Mouse (Mus musculus): ENCODE measurements around the gene Gm12789. TPM values are rescaled to one million over a fixed set of nuclear protein-coding genes. Genes with fewer than 3 reads are reported as not detected.
"Not testable (repeated sequence)": the region's sequence is repeated elsewhere in the genome, so short reads cannot be mapped to it uniquely, and the experiment has no call there.

Gene Gm12789
- polyA plus RNA-seq (2015; fragmentation: Nextera tagmentation; extraction: Ambion mirVana), result not detected in 2 replicates

GRCm38 (mm10) chr4:101986326-101986725 is at the start of gene Gm12789:
Gene Gm12789, plus strand, starts transcription at chr4:101986626.
- WGBS, result 80% methylated on average over 2 of the region's 2 CpGs
- H3K27ac ChIP-seq; H3K4me3 ChIP-seq; H3K9ac ChIP-seq; H3K36me3 ChIP-seq; ATAC-seq (ENCODE audit: insufficient number of reproducible peaks, insufficient read depth, low FRiP score, low TSS enrichment, low read depth); H3K4me2 ChIP-seq; H3K4me1 ChIP-seq; H3K9me3 ChIP-seq; H3K27me3 ChIP-seq: not testable (repeated sequence)

DNA sequence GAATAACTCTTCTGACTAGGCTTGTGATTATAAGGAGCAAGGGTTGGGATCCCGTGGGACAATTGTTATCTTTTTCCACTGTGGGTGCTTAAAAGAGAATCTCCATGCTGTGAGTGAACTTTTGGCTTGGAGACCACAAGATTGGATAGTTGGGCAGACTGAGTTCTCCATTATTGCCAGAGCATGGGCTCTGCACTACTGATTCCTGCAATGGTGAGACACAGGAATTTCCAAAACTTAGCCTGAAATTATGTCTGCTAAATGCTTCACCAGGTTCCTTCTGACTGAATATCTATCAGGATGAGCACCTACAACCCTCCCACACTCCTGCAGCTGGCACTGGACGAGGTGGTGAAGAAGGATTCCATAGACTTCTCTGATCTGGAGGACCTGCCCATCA is 46.3 kb upstream of the Gm12789 start, which contains the start of gene Gm12794:
Gene Gm12794 (plus strand): TSS at position 301 of the 400 bp plus-strand sequence.
- H3K4me2 ChIP-seq; ATAC-seq (ENCODE audit: insufficient number of reproducible peaks, insufficient read depth, low FRiP score, low TSS enrichment, low read depth); H3K4me1 ChIP-seq; H3K27me3 ChIP-seq; H3K9ac ChIP-seq; H3K27ac ChIP-seq; H3K9me3 ChIP-seq; H3K4me3 ChIP-seq; H3K36me3 ChIP-seq: not testable (repeated sequence)
- 70% methylated on average over 2 of the region's 2 CpGs for WGBS

DNA sequence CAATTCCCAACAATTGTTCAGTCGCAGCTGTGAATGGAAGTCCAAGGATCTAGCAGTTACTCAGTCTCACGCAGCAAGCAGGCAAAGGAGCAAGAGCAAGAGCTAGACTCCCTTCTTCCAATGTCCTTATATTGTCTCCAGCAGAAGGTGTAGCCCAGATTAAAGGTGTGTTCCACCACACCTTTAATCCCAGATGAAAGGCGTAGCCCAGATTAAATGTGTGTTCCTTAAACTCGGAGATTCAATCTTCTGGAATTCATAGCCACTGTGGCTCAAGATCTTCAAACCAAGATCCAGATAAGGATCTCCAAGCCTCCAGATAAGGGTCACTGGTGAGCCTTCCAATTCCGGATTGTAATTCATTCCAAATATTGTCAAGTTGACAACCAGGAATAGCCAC is 5.5 kb upstream of the Gm12789 start, which contains the start of gene Gm12790:
Gene Gm12790 (minus strand): TSS at position 101 of the 400 bp plus-strand sequence.
- not testable (repeated sequence) for ATAC-seq (ENCODE audit: insufficient number of reproducible peaks, insufficient read depth, low FRiP score, low TSS enrichment, low read depth); H3K9me3 ChIP-seq; H3K4me2 ChIP-seq; H3K9ac ChIP-seq; H3K27me3 ChIP-seq; H3K4me1 ChIP-seq; H3K36me3 ChIP-seq; H3K4me3 ChIP-seq; H3K27ac ChIP-seq
- WGBS, result 88% methylated on average over 1 of the region's 5 CpGs

DNA sequence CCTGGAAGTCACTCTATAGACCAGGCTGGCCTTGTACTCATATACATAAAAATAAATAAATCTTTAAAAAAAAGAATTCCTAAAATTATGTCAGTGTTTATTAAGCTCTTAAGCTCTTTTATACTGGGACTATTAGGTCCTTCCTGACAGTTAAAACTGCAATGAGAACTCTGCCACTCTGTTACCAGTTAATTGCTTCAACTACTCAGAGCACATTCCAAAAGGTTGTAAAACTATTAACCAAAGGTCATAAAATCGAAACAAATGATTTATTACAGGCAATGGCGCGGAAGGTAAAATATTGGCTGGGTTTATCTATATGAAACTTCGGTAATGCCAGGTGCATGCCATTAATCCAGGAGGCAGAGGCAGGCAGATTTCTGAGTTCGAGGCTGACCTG is 748 bp upstream of the Gm12789 start:
- H3K9me3 ChIP-seq, result no peaks in the 10 kb centered on the region
- H3K4me3 ChIP-seq, result no peak overlapping the region
- H3K27ac ChIP-seq, result no peak overlapping the region
- no peaks in the 10 kb centered on the region for H3K4me1 ChIP-seq
- H3K4me2 ChIP-seq, result no peak overlapping the region
- H3K9ac ChIP-seq, result no peak overlapping the region
- H3K36me3 ChIP-seq, result no peaks in the 10 kb centered on the region
- WGBS, result 92% methylated on average over 5 of the region's 5 CpGs
- no peak for ATAC-seq (ENCODE audit: insufficient number of reproducible peaks, insufficient read depth, low FRiP score, low TSS enrichment, low read depth)
- no peaks in the 10 kb centered on the region for H3K27me3 ChIP-seq

DNA sequence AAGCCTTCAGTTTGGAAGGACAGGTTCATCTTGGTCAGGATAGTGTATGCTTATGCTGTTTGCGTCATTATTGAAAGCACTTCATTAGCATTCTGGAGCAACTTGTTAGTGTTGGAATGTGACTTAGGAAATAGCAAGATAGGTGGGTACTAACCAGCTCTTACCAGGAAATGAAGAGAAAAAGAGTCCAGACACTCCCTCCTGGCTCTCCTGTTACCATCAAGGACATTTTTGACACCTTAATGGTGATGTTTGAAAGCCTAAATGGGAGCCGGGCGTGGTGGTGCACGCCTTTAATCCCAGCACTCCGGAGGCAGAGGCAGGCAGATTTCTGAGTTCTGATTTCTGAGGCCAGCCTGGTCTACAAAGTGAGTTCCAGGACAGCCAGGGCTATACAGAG is 11.0 kb downstream of the Gm12789 start:
- H3K4me2 ChIP-seq, result no peak overlapping the region
- ATAC-seq (ENCODE audit: insufficient number of reproducible peaks, insufficient read depth, low FRiP score, low TSS enrichment, low read depth), result no peak
- no peaks in the 10 kb centered on the region for H3K36me3 ChIP-seq
- no peaks in the 10 kb centered on the region for H3K9me3 ChIP-seq
- H3K4me3 ChIP-seq, result no peak overlapping the region
- H3K27me3 ChIP-seq, result no peaks in the 10 kb centered on the region; the same call in 1 of the 2 replicates
- 89% methylated on average over 5 of the region's 5 CpGs for WGBS
- H3K27ac ChIP-seq, result no peak overlapping the region
- H3K9ac ChIP-seq, result no peak overlapping the region
- H3K4me1 ChIP-seq, result no peaks in the 10 kb centered on the region

- no peak for ATAC-seq (ENCODE audit: insufficient number of reproducible peaks, insufficient read depth, low FRiP score, low TSS enrichment, low read depth)
- Histone ChIP-seq H3K4me2 (no peak overlapping the region), H3K4me1 (no peaks in the 10 kb centered on the region), H3K4me3 (no peak overlapping the region), H3K27ac (no peak overlapping the region), H3K27me3 (no peaks in the 10 kb centered on the region; the same call in 1 of the 2 replicates), H3K9ac (no peak overlapping the region), H3K9me3 (no peaks in the 10 kb centered on the region), H3K36me3 (no peaks in the 10 kb centered on the region)
- 38% methylated on average over 15 of the region's 15 CpGs for WGBS
Observed at GRCm38 (mm10) chr4:101998267-101998922, 12.0 kb downstream of the Gm12789 start.

GRCm38 (mm10) chr4:102026619-102027018 is 40.2 kb downstream of the Gm12789 start:
- WGBS, result 81% methylated on average over 6 of the region's 6 CpGs
- no peaks in the 10 kb centered on the region for H3K36me3 ChIP-seq
- no peaks in the 10 kb centered on the region for H3K27me3 ChIP-seq
- no peak for ATAC-seq (ENCODE audit: insufficient number of reproducible peaks, insufficient read depth, low FRiP score, low TSS enrichment, low read depth)
- no peaks in the 10 kb centered on the region for H3K4me1 ChIP-seq
- H3K9ac ChIP-seq, result no peak overlapping the region
- no peak overlapping the region for H3K4me3 ChIP-seq
- no peak overlapping the region for H3K4me2 ChIP-seq
- H3K27ac ChIP-seq, result no peak overlapping the region
- H3K9me3 ChIP-seq, result no peaks in the 10 kb centered on the region

Other genes with a start within 250 kb of the Gm12789 start
- gene B020004J07Rik, start 142.6 kb upstream of the Gm12789 start, polyA plus RNA-seq (2015; fragmentation: Nextera tagmentation; extraction: Ambion mirVana), result not detected in 2 replicates
- gene C130073F10Rik, start 92.8 kb upstream of the Gm12789 start, polyA plus RNA-seq (2015; fragmentation: Nextera tagmentation; extraction: Ambion mirVana), result not detected in 2 replicates
- not detected in 2 replicates for gene Gm12800, start 77.5 kb upstream of the Gm12789 start, polyA plus RNA-seq (2015; fragmentation: Nextera tagmentation; extraction: Ambion mirVana)
- not detected in 2 replicates for gene Gm12794, start 46.2 kb upstream of the Gm12789 start, polyA plus RNA-seq (2015; fragmentation: Nextera tagmentation; extraction: Ambion mirVana)
- not detected in 2 replicates for gene Gm12790, start 5.6 kb upstream of the Gm12789 start, polyA plus RNA-seq (2015; fragmentation: Nextera tagmentation; extraction: Ambion mirVana)
- gene Pde4b, start 100.9 kb downstream of the Gm12789 start, polyA plus RNA-seq (2015; fragmentation: Nextera tagmentation; extraction: Ambion mirVana), result 9.6 and 14.2 TPM in 2 replicates